Mouse (Mus musculus): ENCODE measurements around the gene Nme6. TPM values are rescaled to one million over a fixed set of nuclear protein-coding genes. Genes with fewer than 3 reads are reported as not detected.
A peak's percentile ranks its signal among the peaks of the same experiment; 100 is the strongest.
"Not testable (repeated sequence)": the region's sequence is repeated elsewhere in the genome, so short reads cannot be mapped to it uniquely, and the experiment has no call there.

Gene Nme6
- 5.8 and 23.3 TPM in 2 replicates for polyA plus RNA-seq (2012)

GRCm38 (mm10) chr9:109832391-109833087 lies at the start of gene Nme6:
Gene Nme6 (plus strand): TSS chr9:109832749.
- no peak for TF ChIP-seq GATA1 (IDR thresholded peaks at IDR 0.05; ENCODE audit: low read length)

GRCm38 (mm10) chr9:109790570-109790969 lies 42.0 kb upstream of the Nme6 start, which contains the start of gene Fbxw27:
Gene Fbxw27 (minus strand): TSS chr9:109790670.
- TF ChIP-seq GATA1 (IDR thresholded peaks at IDR 0.05; ENCODE audit: low read length) = not testable (repeated sequence)

GRCm38 (mm10) chr9:109795221-109795620 lies 37.3 kb upstream of the Nme6 start:
- no peak for TF ChIP-seq GATA1 (IDR thresholded peaks at IDR 0.05; ENCODE audit: low read length)

GRCm38 (mm10) chr9:109795811-109796210 lies 36.7 kb upstream of the Nme6 start:
- no peak for TF ChIP-seq GATA1 (IDR thresholded peaks at IDR 0.05; ENCODE audit: low read length)

GRCm38 (mm10) chr9:109798051-109798450 lies 34.5 kb upstream of the Nme6 start:
- no peak for TF ChIP-seq GATA1 (IDR thresholded peaks at IDR 0.05; ENCODE audit: low read length)

- no peak for TF ChIP-seq GATA1 (IDR thresholded peaks at IDR 0.05; ENCODE audit: low read length)
Observed at GRCm38 (mm10) chr9:109806260-109806659, 26.3 kb upstream of the Nme6 start.

GRCm38 (mm10) chr9:109806695-109807293 lies 25.8 kb upstream of the Nme6 start:
- no peak for TF ChIP-seq GATA1 (IDR thresholded peaks at IDR 0.05; ENCODE audit: low read length)

- no peak for TF ChIP-seq GATA1 (IDR thresholded peaks at IDR 0.05; ENCODE audit: low read length)
Observed at GRCm38 (mm10) chr9:109807898-109808297, 24.7 kb upstream of the Nme6 start.

GRCm38 (mm10) chr9:109811980-109812379 lies 20.6 kb upstream of the Nme6 start, which contains the start of gene Spink8:
Gene Spink8 (plus strand): TSS chr9:109812280.
- no peak for TF ChIP-seq GATA1 (IDR thresholded peaks at IDR 0.05; ENCODE audit: low read length)

- no peak for TF ChIP-seq GATA1 (IDR thresholded peaks at IDR 0.05; ENCODE audit: low read length)
Observed at GRCm38 (mm10) chr9:109813424-109813823, 19.1 kb upstream of the Nme6 start.

GRCm38 (mm10) chr9:109816341-109816740 lies 16.2 kb upstream of the Nme6 start:
- no peak for TF ChIP-seq GATA1 (IDR thresholded peaks at IDR 0.05; ENCODE audit: low read length)

GRCm38 (mm10) chr9:109825739-109826138 lies 6.8 kb upstream of the Nme6 start:
- TF ChIP-seq GATA1 (IDR thresholded peaks at IDR 0.05; ENCODE audit: low read length) = peak; percentile 96

- no peak for TF ChIP-seq GATA1 (IDR thresholded peaks at IDR 0.05; ENCODE audit: low read length)
Observed at GRCm38 (mm10) chr9:109826181-109826580, 6.4 kb upstream of the Nme6 start.

GRCm38 (mm10) chr9:109833088-109833412 lies 501 bp downstream of the Nme6 start:
- no peak for TF ChIP-seq GATA1 (IDR thresholded peaks at IDR 0.05; ENCODE audit: low read length)

- no peak for TF ChIP-seq GATA1 (IDR thresholded peaks at IDR 0.05; ENCODE audit: low read length)
Observed at GRCm38 (mm10) chr9:109849312-109849758, 16.8 kb downstream of the Nme6 start, which contains the start of gene Camp. Gene Camp (minus strand): TSS chr9:109849617.

- TF ChIP-seq GATA1 (IDR thresholded peaks at IDR 0.05; ENCODE audit: low read length) = no peak
Observed at GRCm38 (mm10) chr9:109850099-109850498, 17.6 kb downstream of the Nme6 start.

GRCm38 (mm10) chr9:109854341-109854740 lies 21.8 kb downstream of the Nme6 start:
- TF ChIP-seq GATA1 (IDR thresholded peaks at IDR 0.05; ENCODE audit: low read length) = no peak

Data from G1E-ER4 (cell line).